In genomic region chr12:104045713-104046112, GRCm38 (mm10) we compare ENCODE assay signal across 28 mouse cellular contexts. TPM values are rescaled to one million over a fixed set of nuclear protein-coding genes. Genes with fewer than 3 reads are reported as not detected.
"Had no signal": no experiment of that assay in that cellular context is flagged by ENCODE, and none has a peak within 500 bp of the region (broad histone marks: within the 10 kb centered on the region; RNA-seq: fewer than 3 reads in every experiment).

No protein-coding gene starts in this region.

- ATAC-seq: intestine, embryonic 15.5 days; liver, embryonic 12.5 days had no signal

- H3K9me3 ChIP-seq: intestine, embryonic 15.5 days; limb, embryonic 12.5 days; limb, embryonic 15.5 days; liver, embryonic 12.5 days; liver, embryonic 15.5 days had no signal

- H3K4me3 ChIP-seq: intestine, embryonic 15.5 days; limb, embryonic 12.5 days; limb, embryonic 15.5 days; liver, embryonic 12.5 days; liver, embryonic 15.5 days had no signal

- DNase-seq: kidney, adult 11 months; kidney, adult 8-10 months; kidney, postnatal 14 days; kidney, postnatal 4 days; left cerebral cortex, postnatal 4 days; midbrain, embryonic 14.5 days; thymus, adult 18-20 months; thymus, postnatal 36 days had no signal

- H3K27ac ChIP-seq: intestine, embryonic 15.5 days; limb, embryonic 12.5 days; limb, embryonic 15.5 days; liver, embryonic 12.5 days; liver, embryonic 15.5 days had no signal

- H3K9ac ChIP-seq: intestine, embryonic 15.5 days; limb, embryonic 12.5 days; limb, embryonic 15.5 days; liver, embryonic 12.5 days; liver, embryonic 15.5 days had no signal

- H3K4me2 ChIP-seq: intestine, embryonic 15.5 days; limb, embryonic 12.5 days; limb, embryonic 15.5 days; liver, embryonic 12.5 days; liver, embryonic 15.5 days; midbrain, embryonic 11.5 days had no signal

- H3K27me3 ChIP-seq: intestine, embryonic 15.5 days; limb, embryonic 12.5 days; limb, embryonic 15.5 days; liver, embryonic 12.5 days; liver, embryonic 15.5 days had no signal

- H3K36me3 ChIP-seq: intestine, embryonic 15.5 days; limb, embryonic 12.5 days; limb, embryonic 15.5 days; liver, embryonic 12.5 days; liver, embryonic 15.5 days had no signal

- H3K4me1 ChIP-seq: intestine, embryonic 15.5 days; limb, embryonic 12.5 days; limb, embryonic 15.5 days; liver, embryonic 12.5 days had no signal

RNA-seq across cellular contexts. Expression of gene Serpina12, which starts 1.5 kb away (rescaled TPM):
- total RNA-seq: layer of hippocampus, adult 18-20 months; layer of hippocampus, postnatal 14 days; left cerebral cortex, adult 8-10 months; left cerebral cortex, postnatal 14 days; left cerebral cortex, postnatal 4 days had no signal
- polyA plus RNA-seq: intestine, embryonic 15.5 days; kidney, embryonic 16.5 days; limb, embryonic 12.5 days; liver, embryonic 12.5 days; midbrain, embryonic 11.5 days; midbrain, embryonic 14.5 days; midbrain, postnatal 0 days; neural tube, embryonic 11.5 days; neural tube, embryonic 14.5 days; small intestine, adult 2 months; stomach, embryonic 16.5 days; testis, adult 2 months; urinary bladder, adult 2 months had no signal

RNA-seq across cellular contexts. Expression of gene Serpina9, which starts 32.2 kb away (rescaled TPM):
- total RNA-seq: megakaryocyte-erythroid progenitor cell, adult 5-6 weeks; midbrain, postnatal 0 days had no signal
- polyA plus RNA-seq: intestine, embryonic 15.5 days; limb, embryonic 12.5 days; liver, embryonic 12.5 days; liver, embryonic 15.5 days; midbrain, embryonic 11.5 days; midbrain, embryonic 14.5 days; neural tube, embryonic 11.5 days; neural tube, embryonic 14.5 days; spleen, adult 2 months; urinary bladder, adult 2 months had no signal

RNA-seq across cellular contexts. Expression of gene Serpina5, which starts 55.2 kb away (rescaled TPM):
- total RNA-seq: layer of hippocampus, adult 18-20 months; layer of hippocampus, postnatal 14 days; left cerebral cortex, adult 8-10 months; left cerebral cortex, postnatal 14 days; left cerebral cortex, postnatal 4 days; megakaryocyte-erythroid progenitor cell, adult 5-6 weeks; midbrain, postnatal 0 days had no signal
- polyA plus RNA-seq: intestine, embryonic 15.5 days; limb, embryonic 12.5 days; limb, embryonic 15.5 days; liver, embryonic 12.5 days; midbrain, embryonic 11.5 days; midbrain, embryonic 14.5 days; midbrain, postnatal 0 days; neural tube, embryonic 11.5 days; neural tube, embryonic 14.5 days; small intestine, adult 2 months; spleen, adult 2 months; stomach, embryonic 16.5 days; urinary bladder, adult 2 months had no signal

RNA-seq across cellular contexts. Expression of gene Serpina11, which starts 56.0 kb away (rescaled TPM):
- total RNA-seq: layer of hippocampus, adult 18-20 months; layer of hippocampus, postnatal 14 days; left cerebral cortex, postnatal 14 days; left cerebral cortex, postnatal 4 days; megakaryocyte-erythroid progenitor cell, adult 5-6 weeks; midbrain, postnatal 0 days had no signal
- polyA plus RNA-seq: kidney, embryonic 16.5 days; limb, embryonic 12.5 days; limb, embryonic 15.5 days; midbrain, embryonic 11.5 days; midbrain, embryonic 14.5 days; midbrain, postnatal 0 days; neural tube, embryonic 11.5 days; neural tube, embryonic 14.5 days; testis, adult 2 months; urinary bladder, adult 2 months had no signal
